Mouse (Mus musculus) neutrophil, adult 5-6 weeks (primary cell): ENCODE data around the gene Stard13. TPM values are rescaled to one million over a fixed set of nuclear protein-coding genes. Genes with fewer than 3 reads are reported as not detected.

Experiments
- ATAC-seq: fragments of 151-379, 151-347 bp; 2 replicates; pipeline ENCODE4 v1.8.0; 2017; ENCODE audit warnings: mild to moderate bottlenecking, moderate TSS enrichment; ENCODE audit not compliant: insufficient number of reproducible peaks, poor library complexity, low FRiP score, severe bottlenecking; ENCODE audit errors: extremely low read depth
- total RNA-seq: library from RNA; stranded (forward); fragments of 200-1000 nt; gene quantifications from 2 replicates; pipeline ENCODE4 v1.2.3, GENCODE M21; 2017

The Stard13 gene
- total RNA-seq, 1 experiment from 2014 or later, result not detected

DNA sequence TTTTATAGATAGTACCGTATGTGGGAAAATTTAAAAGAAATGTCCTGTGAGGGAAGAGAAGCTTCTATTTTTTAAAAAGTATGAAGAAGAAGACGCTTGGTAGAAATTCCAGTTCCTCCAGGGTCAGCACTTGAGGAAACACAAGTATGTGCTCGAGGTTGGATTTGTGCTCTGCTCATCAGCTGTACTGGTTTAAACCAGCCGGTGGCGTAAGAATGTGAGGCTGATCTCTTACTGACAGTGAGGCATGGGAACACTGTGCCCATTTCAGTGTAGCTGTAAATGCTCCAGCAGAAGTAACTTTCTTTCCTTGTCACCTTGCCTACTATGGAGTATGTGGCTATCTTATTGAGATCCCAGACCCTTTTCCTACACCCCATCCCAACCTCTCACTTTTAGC lies 180.4 kb downstream of the Stard13 start:
- ATAC-seq, result no peak

- no peak for ATAC-seq
Measured at GRCm38 (mm10) chr5:151052331-151052730, 181.3 kb downstream of the Stard13 start.

DNA sequence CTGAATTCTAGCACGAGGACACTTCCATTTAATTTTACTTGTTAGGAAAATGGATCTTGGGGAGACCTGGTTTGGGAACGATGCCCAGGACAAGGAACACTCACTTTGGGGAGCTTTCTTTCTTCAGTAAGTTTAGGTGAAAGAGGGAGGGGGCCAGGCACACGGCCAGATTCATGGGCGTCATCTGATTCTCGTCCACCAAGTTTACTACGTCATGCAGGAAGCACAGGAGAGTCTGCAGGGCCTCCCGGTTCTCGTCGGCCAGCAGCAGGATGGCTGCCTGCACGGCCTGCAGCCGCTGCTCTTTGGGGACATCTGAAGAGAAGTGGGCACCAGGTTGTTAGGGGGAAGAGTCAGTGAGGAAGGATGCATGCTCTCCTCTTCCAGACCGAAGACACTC lies 186.1 kb downstream of the Stard13 start:
- no peak for ATAC-seq

GRCm38 (mm10) chr5:151046917-151047316 lies 186.7 kb downstream of the Stard13 start:
- ATAC-seq, result no peak

DNA sequence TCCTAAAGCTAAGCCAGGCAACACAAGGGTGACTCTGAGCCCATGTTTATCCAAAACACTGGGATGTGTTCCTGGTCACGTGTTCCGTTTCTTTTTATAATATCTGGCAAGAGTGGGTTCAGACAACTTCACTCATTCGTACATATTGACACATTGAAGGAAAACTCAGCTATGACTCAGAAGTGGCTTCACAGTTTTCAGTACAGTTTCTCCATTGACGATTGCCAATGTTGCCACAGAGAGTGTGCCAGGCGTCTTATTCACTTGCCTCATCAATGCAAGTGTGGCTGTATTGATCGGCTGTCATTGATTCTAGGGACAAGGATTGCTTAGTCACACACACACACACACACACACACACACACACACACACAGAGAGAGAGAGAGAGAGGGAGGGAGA lies 187.5 kb downstream of the Stard13 start:
- ATAC-seq, result no peak

DNA sequence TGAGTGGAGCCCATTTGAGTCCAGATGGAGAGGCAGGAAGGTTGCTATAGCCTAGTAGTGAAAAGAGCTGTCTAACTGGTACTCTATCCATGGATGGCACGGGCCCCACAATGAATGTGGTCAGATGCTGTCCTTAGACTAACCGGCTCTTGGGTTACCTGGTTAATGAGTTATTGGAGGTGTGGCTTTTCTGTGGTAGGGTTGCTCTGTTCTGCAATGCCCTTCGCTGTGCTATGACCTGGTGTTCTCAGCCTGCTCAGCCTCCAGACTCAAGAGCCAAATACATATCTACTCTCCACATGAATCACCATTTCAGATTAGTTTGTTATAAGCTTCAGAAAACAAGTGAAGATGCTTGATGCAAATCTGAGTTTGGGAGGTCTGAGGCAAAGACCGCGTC lies 190.7 kb downstream of the Stard13 start:
- no peak for ATAC-seq

- ATAC-seq, result no peak
Measured at GRCm38 (mm10) chr5:151037871-151038270, 195.8 kb downstream of the Stard13 start.

GRCm38 (mm10) chr5:151034715-151035512 lies 198.7 kb downstream of the Stard13 start:
- ATAC-seq, result no peak

- ATAC-seq, result no peak
Measured at GRCm38 (mm10) chr5:151028906-151029305, 204.7 kb downstream of the Stard13 start.

GRCm38 (mm10) chr5:151027171-151027570 lies 206.5 kb downstream of the Stard13 start:
- ATAC-seq, result no peak

- no peak for ATAC-seq
Measured at GRCm38 (mm10) chr5:151026069-151026468, 207.6 kb downstream of the Stard13 start.

GRCm38 (mm10) chr5:151024483-151024882 lies 209.2 kb downstream of the Stard13 start:
- ATAC-seq, result no peak

- ATAC-seq, result no peak
Measured at GRCm38 (mm10) chr5:151023461-151023860, 210.2 kb downstream of the Stard13 start.

DNA sequence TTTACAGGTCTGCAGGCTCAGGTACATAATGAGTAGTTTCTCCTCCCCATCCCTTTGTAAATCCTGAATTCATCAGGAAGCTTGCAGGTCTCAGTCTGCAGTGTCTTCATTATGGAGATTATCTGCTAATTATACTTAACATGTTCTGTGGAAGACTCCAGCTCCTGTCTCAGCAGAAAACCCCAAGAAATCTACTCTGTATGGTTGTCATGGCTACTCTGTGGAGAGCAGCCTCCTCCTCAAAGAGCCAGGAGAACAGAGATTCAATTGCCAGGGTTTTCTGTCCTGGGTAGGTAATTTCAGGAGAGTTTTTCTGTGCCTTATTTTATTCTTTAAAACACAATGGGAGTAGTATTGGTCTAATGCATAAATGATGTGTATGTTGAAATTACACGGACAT lies 210.7 kb downstream of the Stard13 start:
- ATAC-seq, result no peak

DNA sequence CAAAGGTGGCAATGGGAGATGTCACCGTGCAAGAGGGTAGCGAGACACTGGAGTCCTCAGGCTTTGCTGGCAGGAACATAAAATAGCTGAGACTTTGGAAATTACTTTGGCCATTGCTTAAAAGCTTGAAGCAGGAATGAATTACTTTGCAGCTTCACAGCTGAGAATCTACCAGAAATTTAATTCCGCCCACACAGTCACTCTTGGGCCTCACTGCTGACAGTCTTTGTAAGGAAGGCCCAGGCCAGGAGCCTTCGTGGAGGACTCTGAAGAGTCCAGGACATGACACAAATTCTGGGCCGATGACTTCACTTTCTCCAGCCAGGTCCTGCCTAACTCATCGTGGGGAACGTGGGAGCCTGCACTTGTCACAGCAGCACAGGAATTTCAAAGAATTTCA lies 211.6 kb downstream of the Stard13 start:
- no peak for ATAC-seq

- ATAC-seq, result no peak
Measured at GRCm38 (mm10) chr5:151020831-151021230, 212.8 kb downstream of the Stard13 start.

DNA sequence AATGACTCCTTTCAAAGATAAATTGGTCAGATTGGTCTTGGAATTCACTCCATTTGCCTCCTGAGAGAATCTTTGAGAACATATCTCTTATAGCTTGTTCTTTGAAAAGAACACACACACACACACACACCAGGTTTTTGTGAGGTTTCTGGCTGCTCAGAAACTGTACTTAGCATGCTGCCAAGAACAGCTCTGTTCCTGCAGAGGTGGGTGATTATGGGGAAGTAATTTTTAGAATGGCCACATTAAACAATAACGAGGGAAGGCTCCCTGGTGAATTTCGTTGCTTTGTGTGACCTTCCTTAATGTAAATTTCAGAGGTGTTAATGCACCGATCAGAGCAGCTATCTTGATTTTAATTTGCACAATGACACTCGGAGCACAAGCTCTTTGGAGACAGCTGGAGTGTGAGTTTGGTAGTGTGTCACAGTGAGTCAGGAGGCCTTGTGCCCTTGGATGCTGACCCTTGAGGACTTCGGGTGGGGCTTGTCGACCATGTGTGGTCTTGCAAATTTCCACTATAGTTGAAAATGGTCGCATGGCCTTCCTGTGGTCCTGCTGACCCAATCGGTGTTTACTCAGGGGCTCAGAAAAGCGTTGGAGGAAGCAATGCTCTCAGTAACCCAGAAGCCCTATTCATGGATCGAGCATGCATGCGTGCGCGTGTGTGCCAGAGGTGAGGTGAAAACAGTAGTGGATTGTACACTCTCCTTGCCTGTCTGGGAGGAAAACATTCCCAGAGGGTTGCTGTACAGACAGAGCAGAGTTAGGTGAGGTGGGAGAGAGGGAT lies 213.4 kb downstream of the Stard13 start:
- no peak for ATAC-seq

DNA sequence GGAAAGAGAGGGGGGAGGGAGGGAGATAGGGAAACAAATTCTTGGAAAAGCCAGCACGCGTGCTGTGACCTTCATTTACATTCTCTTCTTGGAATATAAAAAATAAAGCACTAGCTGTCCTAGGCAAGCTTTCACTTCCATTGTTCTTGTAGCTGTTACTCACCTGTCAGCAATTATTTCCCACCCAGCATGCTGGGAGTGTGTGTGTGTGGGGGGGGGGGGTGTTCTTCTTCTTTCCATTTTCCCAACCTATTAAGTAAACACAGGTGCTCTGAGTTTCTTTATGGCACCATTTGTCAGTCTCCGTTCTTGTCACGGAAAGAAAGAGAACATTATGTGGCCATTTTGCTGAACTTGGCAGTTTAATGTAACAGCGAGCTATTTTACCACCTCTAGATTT lies 214.7 kb downstream of the Stard13 start:
- ATAC-seq, result no peak

DNA sequence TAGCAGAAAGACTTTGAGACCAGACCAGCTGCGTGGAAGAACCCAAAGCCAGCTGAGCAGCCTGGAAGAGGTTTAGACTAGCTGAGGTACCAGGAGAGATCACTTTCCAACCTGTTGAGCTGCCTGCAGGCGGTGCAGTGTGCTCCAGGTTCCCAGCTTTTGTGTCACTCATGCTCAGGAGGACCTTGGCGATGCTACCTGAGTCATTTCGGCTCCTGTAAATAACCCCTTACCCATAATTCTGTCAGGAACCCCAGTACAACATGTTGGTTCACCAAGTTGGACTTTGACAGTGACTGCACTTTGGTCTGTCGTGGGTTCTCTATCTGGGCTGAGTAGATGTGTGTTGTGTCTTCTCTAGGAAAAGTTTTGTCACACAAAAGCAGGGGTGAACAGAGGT lies 215.2 kb downstream of the Stard13 start:
- ATAC-seq, result no peak

GRCm38 (mm10) chr5:151004216-151004755 lies 229.3 kb downstream of the Stard13 start:
- ATAC-seq, result no peak
